Mouse (Mus musculus) adipocyte (in vitro differentiated cells): ENCODE measurements around the gene Ankrd2.
A peak's percentile ranks its signal among the peaks of the same experiment; 100 is the strongest.
"Not testable (repeated sequence)": the region's sequence is repeated elsewhere in the genome, so short reads cannot be mapped to it uniquely, and the experiment has no call there.

Source experiments
- DNase-seq: peaks from one replicate; pipeline ENCODE4 v3.0.0-alpha.2; 2016; ENCODE audit warnings: low spot score

Gene Ankrd2

DNA sequence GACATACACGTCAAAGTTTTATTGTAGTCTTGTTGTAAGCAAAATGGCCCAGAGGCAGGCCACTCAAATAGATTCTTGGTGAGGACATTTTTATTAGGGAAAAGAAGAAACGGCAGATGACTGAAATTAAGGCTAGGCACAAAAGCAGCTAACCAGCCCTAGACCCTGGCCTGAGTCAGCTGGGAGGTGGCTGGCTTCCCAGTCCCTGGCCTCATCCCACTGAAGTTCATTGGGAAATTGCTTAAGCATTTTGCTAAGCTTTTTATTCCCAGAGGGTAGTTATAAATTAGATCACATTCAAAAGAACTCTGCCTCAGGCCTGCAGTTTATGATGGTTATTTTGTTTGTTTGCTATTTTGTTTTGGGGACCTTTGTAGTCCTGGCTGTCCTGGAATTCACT, 20.1 kb downstream of the Ankrd2 start:
- peak; percentile 89 for DNase-seq

DNA sequence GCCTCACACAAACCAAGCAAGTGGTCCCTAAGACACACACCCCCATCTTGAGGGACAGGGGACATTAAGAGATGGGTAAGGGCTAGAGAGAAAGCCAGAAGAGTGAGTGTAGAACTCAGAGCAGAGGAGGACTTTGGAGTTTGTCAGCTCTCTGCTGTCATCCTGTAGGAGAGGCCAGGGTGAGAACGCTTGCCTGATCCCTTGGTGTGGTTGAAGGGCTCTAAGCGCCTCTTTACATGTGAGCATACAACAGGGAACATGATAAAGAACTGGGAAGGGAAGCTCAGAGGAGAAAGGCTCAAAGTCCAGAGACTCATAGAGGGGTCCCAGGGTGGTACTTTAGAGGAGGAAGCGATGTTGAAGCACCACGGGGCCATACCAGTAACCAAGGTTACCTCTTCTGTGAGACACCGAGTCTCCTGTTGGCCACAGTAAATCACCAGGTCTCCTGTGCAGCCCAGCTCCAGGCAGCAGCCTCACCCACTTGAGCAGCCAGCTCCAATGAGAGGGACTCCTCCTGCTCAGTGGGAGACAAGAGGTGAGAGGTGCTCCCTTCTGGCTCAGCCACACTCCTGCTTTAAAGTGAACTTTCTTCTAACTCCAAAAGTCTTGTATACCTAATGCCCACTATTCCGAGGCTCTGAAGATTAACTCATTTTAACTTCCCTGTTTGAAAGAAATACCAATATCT, 21.1 kb downstream of the Ankrd2 start:
- no peak for DNase-seq

DNA sequence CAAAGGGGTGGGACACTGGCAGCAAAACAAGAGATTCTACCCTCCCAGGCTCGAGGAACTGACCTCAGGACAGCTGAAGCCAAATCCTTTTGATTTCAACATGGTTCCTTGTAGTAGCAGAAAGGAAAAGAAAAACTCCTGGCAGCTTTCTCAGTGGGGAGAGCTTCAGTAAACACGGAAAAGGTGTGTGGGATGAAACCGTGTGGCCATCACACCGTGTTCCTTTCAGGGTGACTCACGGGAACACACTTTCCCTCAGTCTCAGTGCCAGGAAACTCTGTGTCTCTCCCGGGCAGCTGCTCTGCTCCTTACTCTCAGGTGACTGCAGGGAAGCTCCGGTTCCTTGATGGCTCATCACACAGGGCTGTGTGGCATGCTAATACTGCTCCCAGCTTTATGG, 22.6 kb downstream of the Ankrd2 start:
- no peak for DNase-seq

DNA sequence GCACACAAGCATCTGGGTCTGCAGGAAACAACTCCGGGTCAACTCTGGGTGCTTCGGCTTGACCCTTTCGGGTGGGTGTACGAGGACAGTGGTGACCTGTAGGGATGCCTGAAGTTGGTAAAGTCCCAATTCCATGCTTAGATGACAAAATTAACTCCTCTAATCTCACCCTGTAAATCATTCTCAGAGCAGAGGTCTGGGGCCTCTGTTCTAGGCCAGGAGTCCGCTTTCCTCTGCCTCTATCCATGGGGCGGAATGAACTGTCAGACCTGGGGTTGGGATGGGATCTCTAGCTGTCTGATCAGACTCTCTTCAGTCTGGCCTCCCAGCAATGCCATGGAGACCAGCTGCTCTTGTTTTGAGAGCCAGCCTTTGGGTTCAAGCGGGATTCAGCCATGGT, 25.6 kb downstream of the Ankrd2 start:
- no peak for DNase-seq

DNA sequence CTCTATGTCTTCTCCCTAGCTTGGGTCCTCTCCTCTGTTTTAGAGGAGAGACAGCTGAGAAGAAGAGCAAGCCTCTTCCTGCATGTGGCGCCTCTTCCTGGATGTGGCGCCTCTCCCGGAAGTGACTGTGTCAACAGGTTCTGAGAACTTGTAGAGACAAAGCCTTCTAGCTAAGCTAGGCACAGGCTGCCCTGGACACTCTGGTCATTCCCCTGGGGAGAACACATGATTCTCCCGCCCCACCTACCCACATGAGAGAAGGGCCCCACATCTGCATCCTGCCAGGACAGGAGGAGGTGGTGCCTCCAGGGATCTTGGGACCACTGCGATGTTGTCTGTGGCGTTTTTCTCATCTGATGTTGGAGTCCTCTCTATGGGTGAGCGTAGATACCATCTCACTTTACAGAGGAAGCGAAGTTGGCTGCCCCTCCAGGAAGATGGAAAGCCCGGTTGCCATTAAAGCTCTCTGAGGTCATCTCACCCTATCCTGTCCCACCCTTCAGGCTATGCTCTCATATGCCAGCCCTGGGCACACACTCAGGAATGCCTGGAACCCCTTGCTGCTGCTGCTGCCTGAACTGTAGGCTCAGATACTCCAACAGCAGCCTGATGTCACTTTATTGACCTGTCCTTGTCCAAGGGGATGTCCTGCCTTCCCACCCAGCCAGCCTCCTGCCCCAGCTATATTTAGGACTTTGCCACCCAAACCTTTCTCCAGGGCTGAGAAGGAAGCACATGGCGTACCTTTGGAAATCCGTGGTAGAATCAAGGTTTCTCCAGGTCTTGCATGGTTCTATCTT, 32.8 kb downstream of the Ankrd2 start:
- no peak for DNase-seq

DNA sequence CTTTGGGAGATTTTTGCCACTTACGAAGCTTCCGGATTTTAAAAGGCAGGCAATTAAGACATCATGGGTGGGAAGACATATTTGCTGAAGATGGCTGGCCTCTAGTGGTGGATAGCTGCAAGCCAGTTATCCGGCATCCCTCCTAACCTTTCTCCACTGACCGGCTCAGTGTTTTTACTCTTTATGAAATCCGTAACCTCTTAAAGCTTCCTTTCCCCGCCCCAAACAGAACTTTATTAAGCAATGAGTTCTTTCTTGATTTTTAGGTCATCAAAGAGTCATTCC, 33.4 kb downstream of the Ankrd2 start:
- peak; percentile 65 for DNase-seq

DNA sequence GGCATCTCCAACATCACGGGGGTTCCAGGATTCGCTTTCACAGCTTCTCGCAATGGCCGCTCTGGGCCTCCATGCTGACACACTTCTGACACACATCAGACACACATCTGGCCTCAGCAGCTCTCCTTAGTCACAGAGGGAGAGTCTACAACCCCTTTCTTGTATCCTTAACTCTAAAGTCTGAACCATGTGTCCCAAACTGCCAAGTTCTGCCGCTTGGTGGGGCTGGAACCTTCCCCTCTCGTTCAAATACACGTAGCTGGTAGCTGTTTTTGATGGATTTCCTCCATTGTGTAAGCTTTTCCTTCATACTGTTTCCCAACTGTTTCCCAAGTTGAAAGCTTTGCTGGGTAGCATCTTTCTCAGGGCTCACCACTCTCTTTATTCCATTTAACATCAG, 35.4 kb downstream of the Ankrd2 start:
- DNase-seq: peak; percentile 41

DNA sequence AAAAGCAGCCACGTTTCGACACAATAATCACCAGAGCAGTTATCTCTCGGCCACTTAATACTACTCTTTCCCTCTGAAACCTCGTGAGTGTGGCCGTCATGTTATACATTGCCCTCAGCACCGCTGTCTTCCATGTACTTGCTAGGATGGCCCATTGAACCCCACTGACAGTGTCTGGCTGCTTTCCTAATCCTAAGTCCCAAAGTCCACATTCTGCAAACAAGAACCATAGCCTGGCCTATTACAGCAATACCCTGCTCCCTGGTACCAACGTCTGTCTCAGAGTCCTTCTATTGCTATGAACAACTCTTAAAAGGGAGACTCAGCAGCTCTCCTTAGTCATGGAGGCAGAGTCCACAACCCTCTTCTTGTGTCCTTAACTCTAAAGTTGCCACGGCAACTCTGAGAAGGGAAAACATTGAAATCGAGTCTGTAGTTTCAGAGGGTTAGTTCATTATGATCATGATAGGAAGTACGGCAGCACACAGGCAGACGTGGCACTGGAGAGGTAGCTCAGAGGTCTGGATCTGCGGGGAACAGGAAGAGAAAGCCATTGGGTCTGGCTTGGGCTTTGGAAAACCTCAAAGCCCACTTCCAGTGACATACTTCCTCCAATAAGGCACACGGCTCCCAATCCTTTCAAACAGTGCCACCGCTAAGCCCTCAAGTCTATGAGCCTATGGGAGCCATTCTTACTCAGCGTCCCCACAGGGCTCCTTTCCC, 36.2 kb downstream of the Ankrd2 start:
- DNase-seq: no peak

DNA sequence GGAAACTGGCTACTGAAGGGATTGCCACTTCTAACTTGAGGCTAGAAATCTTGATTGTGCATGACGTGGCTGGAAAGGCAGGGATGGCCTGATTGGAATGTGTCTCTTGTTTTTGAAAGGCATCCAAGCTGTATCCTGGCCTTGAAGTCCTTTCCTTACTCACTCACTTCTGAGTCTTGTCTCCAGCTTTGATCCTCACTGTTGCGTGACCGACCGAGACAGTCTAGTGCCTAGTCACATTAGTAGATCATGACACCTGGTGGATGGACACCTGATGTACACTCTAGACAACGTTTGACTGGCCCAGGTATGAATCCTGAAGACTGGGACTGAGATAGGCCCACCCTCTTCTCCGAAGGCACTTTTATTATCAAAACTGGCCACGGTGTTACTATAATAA, 37.0 kb downstream of the Ankrd2 start:
- DNase-seq: no peak

DNA sequence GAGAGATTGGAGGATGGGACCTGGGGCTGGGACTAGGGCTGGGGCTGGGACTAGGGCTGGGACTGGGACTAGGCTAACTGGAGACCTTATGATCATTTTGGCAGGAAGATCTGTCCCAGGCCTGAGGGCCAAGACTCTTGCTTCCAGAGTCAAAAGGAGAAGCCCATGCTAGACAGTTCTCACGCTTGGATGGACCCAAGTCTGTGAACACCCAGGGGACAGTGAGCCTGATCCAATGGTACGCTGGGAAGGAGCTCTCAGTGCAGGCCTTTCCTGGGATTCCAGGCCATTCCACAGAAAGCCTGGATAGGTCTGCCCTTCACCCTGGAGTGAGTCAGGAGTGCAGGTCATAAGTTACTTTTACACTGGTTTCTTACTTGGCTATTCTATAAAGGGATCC, 39.3 kb downstream of the Ankrd2 start:
- peak; percentile 69 for DNase-seq

DNA sequence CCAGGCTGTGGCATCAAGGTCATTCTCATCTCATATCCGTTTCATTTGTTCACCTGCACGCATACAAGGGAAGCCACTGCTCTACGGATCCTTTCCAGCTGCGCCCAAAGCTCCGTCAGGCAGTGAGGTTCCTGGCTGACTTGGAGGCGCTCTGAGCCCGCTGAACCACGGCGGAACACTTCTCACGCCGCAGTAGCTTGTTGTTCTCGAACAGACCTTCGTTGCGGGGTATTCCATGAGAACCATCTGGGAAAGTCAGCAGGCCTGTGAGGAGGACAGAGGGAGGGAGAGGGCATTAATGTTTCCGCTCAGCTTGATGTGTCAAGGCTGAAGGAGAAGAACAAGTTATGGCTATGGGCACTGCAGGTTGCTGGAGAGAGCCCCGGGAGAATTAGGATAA, 40.2 kb downstream of the Ankrd2 start:
- no peak for DNase-seq

DNA sequence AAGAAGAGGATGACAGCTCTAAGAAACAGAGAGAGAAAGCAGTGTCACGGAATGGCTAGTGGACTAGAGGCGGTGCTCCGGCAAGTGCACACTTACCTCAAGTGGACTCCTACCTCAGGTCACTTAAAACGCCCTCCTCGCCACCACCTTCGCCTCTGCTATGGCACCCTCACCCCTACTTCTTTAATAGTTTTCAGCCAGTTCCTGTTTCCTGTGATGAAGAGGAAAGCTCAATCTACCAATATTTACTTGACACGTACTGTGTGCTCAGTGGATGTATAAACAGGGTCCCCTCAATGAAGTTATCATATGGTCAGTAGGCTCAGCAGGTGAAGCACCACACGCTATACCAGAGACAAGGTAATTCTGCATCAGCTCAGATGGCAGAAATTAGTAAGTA, 42.8 kb downstream of the Ankrd2 start:
- DNase-seq: no peak

DNA sequence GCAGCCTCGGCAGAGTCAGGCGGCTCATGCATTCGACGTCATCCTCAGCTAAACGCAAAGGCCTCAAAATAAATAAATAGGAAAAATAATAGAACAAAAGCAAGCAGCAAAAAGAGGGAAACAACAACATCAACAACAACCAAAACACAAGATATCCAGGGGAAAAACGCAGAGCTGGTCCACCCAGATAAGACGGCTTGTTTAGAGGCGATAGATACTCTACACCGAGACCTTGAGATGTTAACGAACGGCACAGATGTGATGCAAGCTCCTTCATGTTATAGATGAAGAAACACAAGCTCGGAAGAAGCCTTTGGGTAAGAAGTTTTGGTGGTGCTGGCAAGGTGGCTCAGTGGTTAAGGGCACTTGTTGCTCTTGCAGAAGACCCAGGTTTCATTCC, 43.2 kb downstream of the Ankrd2 start:
- no peak for DNase-seq

DNA sequence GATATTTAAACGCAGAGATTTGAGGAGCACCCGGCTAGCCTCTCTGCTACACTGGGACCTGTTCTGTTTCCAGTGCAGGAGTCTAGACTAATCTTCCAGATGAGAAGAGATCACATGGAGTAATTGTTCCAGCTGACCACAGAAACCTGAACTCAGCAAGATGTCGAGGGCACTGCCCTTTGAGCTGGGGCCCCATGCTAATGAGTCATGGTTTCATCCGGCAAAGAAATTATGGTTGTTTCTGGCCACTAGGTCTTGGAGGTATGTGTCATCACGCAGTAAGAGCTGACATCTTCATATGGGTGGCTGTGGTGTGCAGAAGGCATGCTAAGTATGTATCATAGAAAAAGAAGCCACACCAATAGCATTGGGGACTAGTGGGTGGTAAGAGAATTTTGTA, 44.1 kb downstream of the Ankrd2 start:
- DNase-seq: no peak

DNA sequence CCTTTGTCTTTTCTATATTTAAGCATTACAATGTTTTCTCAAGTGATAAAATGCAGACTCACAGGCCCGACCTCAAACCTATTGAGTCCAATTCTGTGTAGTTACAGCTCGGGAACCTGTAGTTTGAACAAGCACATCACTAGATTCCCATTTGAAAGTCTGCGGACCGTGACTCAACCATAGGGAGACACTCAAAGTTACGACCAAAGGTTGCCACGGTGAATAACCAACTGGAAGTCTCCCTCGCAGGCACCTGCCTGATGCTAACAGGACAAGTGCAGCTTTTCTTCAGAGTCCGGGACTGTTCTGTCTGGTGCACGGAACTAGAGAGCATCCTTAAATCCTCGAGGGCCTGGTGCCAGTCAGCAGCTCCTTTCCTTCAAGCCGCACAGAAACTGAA, 44.7 kb downstream of the Ankrd2 start:
- no peak for DNase-seq

DNA sequence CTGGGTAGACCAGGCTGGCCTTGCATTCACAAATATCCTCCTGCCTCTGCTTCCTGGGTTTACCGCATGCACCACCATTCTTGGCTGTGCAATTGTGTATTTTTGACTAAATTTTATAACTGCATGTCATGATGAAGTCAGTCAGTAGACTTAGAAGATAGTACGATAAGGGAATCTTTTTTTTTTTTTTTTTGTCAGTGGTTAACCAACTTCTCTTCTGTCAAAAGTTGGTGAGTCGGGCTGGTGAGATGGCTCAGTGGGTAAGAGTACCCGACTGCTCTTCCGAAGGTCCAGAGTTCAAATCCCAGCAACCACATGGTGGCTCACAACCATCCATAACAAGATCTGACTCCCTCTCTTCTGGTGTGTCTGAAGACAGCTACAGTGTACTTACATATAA, 45.8 kb downstream of the Ankrd2 start:
- not testable (repeated sequence) for DNase-seq

DNA sequence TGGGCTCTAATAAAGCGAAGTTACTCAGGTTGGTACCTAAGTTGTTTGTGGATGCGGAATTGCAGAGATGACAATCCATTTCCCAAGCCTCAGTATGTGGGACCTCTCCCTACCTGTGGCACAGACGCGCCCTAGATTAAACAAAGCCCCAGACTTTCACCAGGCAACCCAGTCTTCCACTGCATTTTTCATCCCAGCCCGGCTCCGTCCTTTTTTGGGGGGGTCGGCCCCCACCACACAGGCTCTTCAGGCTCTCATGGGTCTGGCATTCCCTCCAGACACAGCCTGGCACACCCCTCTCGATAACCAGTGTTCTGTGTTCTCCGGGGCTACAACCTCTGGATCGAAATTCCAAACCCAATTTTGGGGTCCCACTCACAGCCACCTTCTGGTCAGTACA, 49.9 kb downstream of the Ankrd2 start:
- DNase-seq: no peak

DNA sequence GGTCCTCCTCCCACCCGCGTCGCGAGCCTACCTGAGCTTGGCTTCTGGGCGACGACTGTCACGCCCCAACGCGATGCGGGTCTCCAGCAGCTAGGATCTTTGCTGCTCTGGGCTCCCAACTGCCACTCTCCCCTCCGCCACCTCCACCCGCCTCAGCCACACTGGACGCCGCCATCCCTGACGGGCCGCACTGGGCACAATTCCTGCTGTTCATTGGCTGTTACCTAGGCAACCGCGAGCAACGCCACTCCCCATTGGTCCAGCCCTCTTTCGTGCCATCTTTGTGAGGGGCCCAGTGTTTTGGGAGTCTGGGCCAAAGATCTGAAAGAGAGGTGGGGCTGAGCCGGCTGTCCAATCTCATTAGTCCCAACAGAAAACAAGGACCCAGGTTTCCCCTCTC, 50.4 kb downstream of the Ankrd2 start, which contains the start of gene Morn4:
TSS of gene Morn4 (minus strand) at position 192 of the 400 bp plus-strand sequence.
- peak; percentile 96 for DNase-seq

DNA sequence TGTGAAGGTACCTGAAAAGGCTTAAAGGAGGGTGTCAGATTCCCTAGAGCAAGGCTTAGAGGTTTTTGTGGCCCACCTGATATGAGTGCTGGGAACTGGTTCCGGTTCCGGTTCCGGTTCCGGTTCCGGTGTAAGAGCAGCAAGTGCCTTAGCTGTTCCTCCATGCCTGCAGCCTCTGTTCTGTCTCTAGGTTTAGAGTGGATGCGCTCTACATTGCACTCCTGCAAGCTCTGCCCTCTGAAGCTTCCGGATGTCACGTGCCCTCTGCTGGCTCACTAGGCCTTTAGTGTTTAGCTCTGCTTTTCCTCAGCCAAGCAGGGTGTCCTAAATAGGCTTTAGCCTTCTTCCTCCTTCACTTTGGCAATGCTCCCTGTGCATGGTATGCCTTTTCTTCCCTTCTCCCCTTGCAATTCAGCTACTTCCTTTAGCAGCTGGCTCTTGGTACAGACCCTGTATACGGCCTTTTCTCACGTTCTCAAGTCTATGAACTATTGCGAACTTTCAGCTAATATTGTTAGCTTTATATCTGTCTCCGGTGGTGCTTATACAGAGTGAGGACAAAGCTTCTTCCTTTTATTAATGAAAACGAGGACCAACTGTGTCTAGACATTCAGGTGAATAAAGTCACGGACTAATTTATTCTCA, 53.4 kb downstream of the Ankrd2 start:
- peak; percentile 65 for DNase-seq

DNA sequence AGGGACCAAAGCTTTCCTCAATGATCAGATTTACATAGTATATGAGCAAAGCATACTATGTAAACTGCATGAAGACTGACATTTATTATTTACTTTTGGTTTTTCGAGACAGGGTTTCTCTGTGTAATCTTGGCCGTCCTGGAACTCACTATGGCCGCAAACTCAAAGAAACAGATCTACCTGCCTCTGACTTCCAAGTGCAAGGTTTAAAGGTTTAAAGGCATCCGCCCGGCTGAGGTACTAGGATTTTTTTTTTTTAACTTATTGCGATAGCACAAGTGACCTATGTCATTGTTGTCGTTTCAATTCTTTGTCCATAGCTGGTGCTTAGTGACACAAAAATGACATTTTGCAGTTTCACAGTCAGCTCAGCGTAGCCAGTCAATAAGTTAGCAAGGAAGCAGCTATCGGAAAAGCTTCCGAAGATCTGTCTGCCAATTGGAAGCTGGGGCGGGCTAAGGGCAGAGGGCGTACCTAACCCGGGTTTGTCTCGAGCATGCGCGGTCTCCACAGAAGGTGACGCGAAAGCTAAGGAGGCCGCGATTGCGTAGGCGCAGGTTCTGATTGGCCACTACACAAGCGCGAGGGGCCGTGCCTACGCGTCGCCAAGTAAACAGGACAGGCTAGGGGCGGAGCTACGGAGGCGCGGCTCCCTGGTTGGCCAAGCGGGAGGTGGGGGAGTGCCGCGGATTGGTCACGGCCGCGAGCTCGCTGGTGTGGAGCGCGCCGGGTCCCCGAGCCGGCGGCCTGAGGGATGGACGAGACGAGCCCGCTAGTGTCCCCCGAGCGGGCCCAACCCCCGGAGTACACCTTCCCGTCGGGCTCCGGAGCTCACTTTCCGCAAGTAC, 54.2 kb downstream of the Ankrd2 start, which contains the start of gene Pi4k2a:
TSS of gene Pi4k2a (plus strand) at position 723 of the 848 bp plus-strand sequence.
- peak; percentile 100 for DNase-seq

DNA sequence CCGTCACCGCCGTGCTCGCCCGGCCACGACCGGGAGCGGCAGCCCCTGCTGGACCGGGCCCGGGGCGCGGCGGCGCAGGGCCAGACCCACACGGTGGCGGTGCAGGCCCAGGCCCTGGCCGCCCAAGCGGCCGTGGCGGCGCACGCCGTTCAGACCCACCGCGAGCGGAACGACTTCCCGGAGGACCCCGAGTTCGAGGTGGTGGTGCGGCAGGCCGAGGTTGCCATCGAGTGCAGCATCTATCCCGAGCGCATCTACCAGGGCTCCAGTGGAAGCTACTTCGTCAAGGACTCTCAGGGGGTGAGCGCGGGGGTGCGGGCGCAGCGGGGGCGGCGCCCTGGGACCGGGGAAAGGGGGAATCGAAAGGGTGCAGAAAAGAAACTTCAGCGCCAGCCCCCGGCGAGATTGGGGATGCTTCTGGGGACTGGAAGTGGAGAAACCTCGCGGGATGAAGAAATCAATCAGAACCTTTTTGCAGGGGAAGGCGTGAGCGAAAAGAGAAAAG, 54.9 kb downstream of the Ankrd2 start:
- DNase-seq: peak; percentile 70
